Mouse (Mus musculus) limb, embryonic 11.5 days (tissue): ENCODE measurements around the gene Tomm20. TPM values are rescaled to one million over a fixed set of nuclear protein-coding genes. Genes with fewer than 3 reads are reported as not detected.

Experiments used
- ATAC-seq: fragments of 200-750 bp; cut with Nextera tagmentation; 2 replicates; pipeline ENCODE4 v1.8.0; 2017; ENCODE audit warnings: low read depth; ENCODE audit not compliant: insufficient number of reproducible peaks, low FRiP score, low TSS enrichment
- DNase-seq: peaks from one replicate; pipeline ENCODE4 v3.0.0-alpha.2; 2015; ENCODE audit warnings: low spot score
- H3K27ac ChIP-seq: fragments of 300-500 bp; sonication (generic); replicated peaks from 2 replicates; pipeline ENCODE4 v1.5.1; 2014; ENCODE audit warnings: low read depth, mild to moderate bottlenecking, low read length
- H3K27me3 ChIP-seq: fragments of 300-500 bp; sonication (generic); 2 replicates; pipeline ENCODE4 v1.6.1; 2014; ENCODE audit warnings: mild to moderate bottlenecking, low read length, mixed read lengths; ENCODE audit not compliant: control insufficient read depth, insufficient read depth
- H3K36me3 ChIP-seq: fragments of 300-500 bp; sonication (generic); 2 replicates; pipeline ENCODE4 v1.6.1; 2014; ENCODE audit warnings: mild to moderate bottlenecking, low read length, moderate library complexity, mixed read lengths; ENCODE audit not compliant: control insufficient read depth, insufficient read depth
- H3K4me1 ChIP-seq: fragments of 300-500 bp; sonication (generic); 2 replicates; pipeline ENCODE4 v1.6.1; 2014; ENCODE audit warnings: low read length, mixed read lengths; ENCODE audit not compliant: control insufficient read depth, insufficient read depth
- H3K4me2 ChIP-seq: fragments of 300-500 bp; sonication (generic); 2 replicates; pipeline ENCODE4 v1.6.1; 2014; ENCODE audit warnings: low read depth, mild to moderate bottlenecking, moderate library complexity; ENCODE audit not compliant: severe bottlenecking
- H3K4me3 ChIP-seq: fragments of 300-500 bp; sonication (generic); 2 replicates; pipeline ENCODE4 v1.5.1; 2014; ENCODE audit warnings: low read depth, low read length
- H3K9ac ChIP-seq: fragments of 300-500 bp; sonication (generic); 2 replicates; pipeline ENCODE4 v1.6.1; 2014; ENCODE audit warnings: mild to moderate bottlenecking, low read length
- H3K9me3 ChIP-seq: fragments of 300-500 bp; sonication (generic); 2 replicates; pipeline ENCODE4 v1.6.1; 2016; ENCODE audit warnings: low read length; ENCODE audit not compliant: control insufficient read depth
- WGBS: fragments of 180-500 bp; shearing (Covaris S2); extraction: QIAGEN DNeasy Blood & Tissue Kit; methylation state at CpG from one replicate; pipeline ENCODE4 v1.1.7; 2014; 5-methylcytosine and 5-hydroxymethylcytosine counted together
- polyA plus RNA-seq: library from polyadenylated mRNA; unstranded; fragments of >200 nt; fragmentation: Nextera tagmentation; extraction: Ambion mirVana; gene quantifications from 2 replicates; pipeline ENCODE4 v1.2.1, GENCODE M21; 2014

Tomm20 gene
- polyA plus RNA-seq, 1 experiment from 2014 or later: 284 TPM

DNA sequence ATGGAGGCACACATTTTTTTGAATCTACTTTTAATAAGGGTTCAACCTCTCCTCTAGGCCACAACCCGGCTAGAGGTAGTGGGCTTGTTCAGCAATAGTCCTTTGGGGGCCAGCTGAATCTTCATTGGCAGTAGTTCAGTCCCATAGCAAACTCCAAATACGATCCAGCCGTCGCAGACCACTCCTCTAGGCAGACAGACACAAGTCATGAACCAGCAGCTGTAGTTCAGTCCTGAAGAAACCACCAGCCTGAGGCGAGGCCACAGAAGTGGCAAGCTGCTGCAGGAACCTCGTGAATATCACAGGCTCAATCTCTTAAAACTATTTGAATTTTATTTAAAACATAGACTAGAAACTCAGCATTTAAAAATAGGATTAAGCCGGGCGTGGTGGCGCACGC is 32.4 kb upstream of the Tomm20 start:
- 84% methylated on average over 10 of the region's 10 CpGs for WGBS
- H3K4me2 ChIP-seq: no peak overlapping the region
- no peak overlapping the region for H3K27ac ChIP-seq
- no peaks in the 10 kb centered on the region for H3K36me3 ChIP-seq
- H3K27me3 ChIP-seq: no peaks in the 10 kb centered on the region
- no peak for DNase-seq
- H3K4me3 ChIP-seq: no peak overlapping the region
- H3K9me3 ChIP-seq: no peaks in the 10 kb centered on the region
- no peak overlapping the region for H3K9ac ChIP-seq
- no peak for ATAC-seq
- H3K4me1 ChIP-seq: no peaks in the 10 kb centered on the region

DNA sequence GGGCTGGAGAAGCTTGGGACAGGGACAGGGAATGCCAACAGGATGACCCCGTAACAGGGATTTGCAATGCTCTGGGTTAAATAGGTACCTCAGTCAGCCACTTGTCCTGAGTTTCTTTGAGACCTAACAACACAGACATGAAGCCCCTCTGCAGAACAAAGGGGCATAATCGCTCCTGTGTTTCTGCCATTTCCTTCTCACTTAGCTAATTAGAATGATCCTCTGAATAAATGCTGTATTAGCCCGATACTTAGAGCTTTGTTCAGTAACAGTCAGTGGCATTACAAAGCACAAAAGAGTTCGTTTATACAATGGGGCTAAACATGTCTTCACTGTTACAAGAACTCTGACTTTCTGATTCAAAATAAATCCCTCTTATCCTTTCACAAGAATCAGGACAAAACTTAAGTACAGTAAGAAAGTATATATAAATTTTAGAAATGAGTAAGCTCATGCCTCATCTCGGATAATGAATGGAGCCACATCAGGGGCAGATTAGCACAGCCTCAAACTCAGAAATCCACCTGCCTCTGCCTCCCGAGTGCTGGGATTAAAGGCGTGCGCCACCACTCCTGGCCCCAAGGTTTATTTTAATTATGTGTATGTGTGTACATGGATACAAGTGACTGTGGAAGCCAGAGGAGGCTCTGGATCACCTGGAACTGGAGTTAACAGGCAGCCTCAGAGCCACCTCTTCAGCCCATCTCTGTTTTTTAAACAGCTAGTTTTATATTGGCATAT is 31.1 kb upstream of the Tomm20 start:
- WGBS: 75% methylated on average over 8 of the region's 8 CpGs
- Histone ChIP-seq H3K4me1 (no peaks in the 10 kb centered on the region), H3K27ac (no peak overlapping the region), H3K27me3 (no peaks in the 10 kb centered on the region), H3K9me3 (no peaks in the 10 kb centered on the region), H3K4me3 (no peak overlapping the region), H3K9ac (no peak overlapping the region), H3K36me3 (no peaks in the 10 kb centered on the region), H3K4me2 (no peak overlapping the region)
- no peak for ATAC-seq
- no peak for DNase-seq

DNA sequence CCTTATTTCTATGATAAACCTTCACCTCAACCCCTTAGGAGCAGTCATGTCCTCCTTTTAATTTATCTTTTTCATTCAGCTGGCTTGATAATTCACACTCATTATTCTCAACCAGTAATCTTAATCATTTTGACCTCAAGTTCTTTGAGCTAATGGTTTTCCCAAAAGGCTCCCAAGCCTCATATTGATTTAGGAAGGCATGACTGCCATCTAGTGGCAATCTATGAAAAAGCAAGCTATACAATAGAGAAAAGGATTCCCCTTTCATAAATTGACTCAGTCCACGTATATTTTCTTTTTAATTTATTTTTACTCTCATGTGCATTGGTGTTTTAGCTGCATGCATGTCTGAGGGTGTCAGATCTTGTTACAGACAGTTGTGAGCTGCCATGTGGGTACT is 30.1 kb upstream of the Tomm20 start:
- H3K4me2 ChIP-seq: no peak overlapping the region
- H3K4me3 ChIP-seq: no peak overlapping the region
- ATAC-seq (no peak), DNase-seq (no peak)
- no peaks in the 10 kb centered on the region for H3K36me3 ChIP-seq
- WGBS: 32% methylated on average over 1 of the region's 1 CpGs
- no peaks in the 10 kb centered on the region for H3K4me1 ChIP-seq
- H3K9ac ChIP-seq: no peak overlapping the region
- no peak overlapping the region for H3K27ac ChIP-seq
- no peaks in the 10 kb centered on the region for H3K27me3 ChIP-seq
- no peaks in the 10 kb centered on the region for H3K9me3 ChIP-seq

DNA sequence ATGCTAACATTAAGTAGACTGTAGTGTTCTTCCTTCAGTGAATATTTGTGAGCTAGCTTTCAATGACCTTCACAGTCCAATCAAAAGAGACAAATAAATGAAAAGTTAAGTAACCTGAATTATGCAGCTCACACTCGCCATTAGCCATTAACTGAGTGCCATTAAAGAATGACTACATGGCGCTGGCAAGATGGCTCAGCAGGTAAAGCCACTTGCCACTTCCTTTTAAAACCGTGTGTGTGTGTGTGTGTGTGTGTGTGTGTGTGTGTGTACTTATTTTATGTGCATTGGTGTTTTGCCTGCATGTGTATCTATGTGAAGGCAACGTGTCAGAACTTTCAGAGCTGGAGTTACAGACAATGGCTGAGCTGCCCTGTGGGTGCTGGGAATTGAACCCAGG is 28.9 kb upstream of the Tomm20 start:
- 86% methylated on average over 4 of the region's 4 CpGs for WGBS
- Histone ChIP-seq H3K4me1 (peaks cover 4% of the 10 kb centered on the region; the same call in 1 of the 2 replicates), H3K27ac (no peak overlapping the region), H3K4me2 (no peak overlapping the region), H3K9ac (no peak overlapping the region), H3K9me3 (no peaks in the 10 kb centered on the region), H3K4me3 (no peak overlapping the region), H3K36me3 (no peaks in the 10 kb centered on the region), H3K27me3 (no peaks in the 10 kb centered on the region)
- no peak for DNase-seq
- no peak for ATAC-seq

DNA sequence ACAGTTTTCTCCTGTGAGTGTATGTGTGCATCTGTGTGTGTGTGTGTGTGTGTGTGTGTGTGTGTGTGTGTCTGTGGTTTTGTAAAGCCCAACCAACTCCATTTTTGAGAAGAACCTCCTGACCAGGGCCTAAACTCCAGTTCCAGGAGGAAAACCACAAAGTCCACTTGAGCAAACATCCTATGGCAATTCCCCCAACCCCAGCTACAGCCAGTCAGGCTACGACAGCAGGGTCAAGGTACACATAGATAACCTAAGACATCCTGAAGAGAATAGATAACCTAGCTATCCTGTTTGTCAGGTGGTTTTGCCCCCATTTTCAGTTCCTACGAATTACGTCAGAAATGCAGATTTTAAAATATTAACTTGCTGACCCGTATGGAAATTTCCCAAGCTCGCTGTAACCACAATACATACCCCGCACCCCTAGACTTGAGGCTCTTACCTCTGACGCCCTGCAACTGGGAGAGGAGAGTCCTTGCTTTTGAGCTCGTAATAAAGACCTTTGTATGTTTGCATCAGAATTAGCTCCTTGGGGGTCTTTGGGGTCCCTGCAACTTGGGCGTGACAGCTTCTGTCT is 28.1 kb upstream of the Tomm20 start:
- Histone ChIP-seq H3K4me1 (peaks cover 4% of the 10 kb centered on the region; the same call in 1 of the 2 replicates), H3K9me3 (no peaks in the 10 kb centered on the region), H3K27ac (no peak overlapping the region), H3K36me3 (peaks cover under 1% of the 10 kb centered on the region; the same call in 1 of the 2 replicates), H3K4me3 (no peak overlapping the region), H3K9ac (no peak overlapping the region), H3K4me2 (no peak overlapping the region), H3K27me3 (no peaks in the 10 kb centered on the region)
- 85% methylated on average over 9 of the region's 9 CpGs for WGBS
- ATAC-seq (no peak), DNase-seq (no peak)

DNA sequence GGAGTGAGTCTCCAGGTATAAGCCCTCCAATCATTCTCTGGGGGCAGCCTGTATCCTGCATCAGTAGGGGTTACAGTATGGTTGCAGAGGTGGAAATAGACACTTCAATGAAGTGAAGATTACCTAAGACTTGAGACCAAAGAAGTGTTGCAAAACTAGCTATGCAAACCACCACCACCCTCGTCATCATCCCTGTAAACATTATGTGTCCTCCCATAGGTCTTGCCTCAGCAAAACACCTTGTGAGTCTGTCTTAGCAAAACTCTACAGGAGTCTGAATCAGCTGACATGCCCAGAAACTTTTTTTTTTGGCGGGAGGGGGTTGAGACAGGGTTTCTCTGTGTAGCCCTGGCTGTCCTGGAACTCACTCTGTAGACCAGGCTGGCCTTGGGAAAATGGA is 27.0 kb upstream of the Tomm20 start:
- WGBS: 78% methylated on average over 2 of the region's 2 CpGs
- no peak for DNase-seq
- ATAC-seq: no peak

DNA sequence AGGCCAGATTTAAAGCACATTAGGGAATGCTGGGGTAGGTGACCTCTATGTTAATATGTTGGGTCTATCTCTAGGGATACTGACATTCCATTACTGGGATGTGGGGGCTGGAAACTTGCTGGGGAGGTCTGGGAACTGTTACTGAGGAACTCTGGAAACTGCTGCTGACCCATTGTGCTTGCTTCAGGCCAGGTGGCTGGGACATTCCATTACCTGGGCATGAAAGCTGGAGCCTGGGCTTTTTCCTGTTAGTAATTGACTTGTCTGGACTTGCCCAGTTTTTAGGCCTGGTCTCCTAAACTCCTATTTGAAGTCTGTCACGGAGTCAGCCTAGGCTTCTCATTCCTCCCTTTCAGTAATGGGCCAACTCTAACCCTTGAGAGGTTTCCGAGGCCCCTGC is 26.5 kb upstream of the Tomm20 start:
- no peak for DNase-seq
- H3K9ac ChIP-seq: no peak overlapping the region
- 74% methylated on average over 2 of the region's 2 CpGs for WGBS

More for the DNA sequence above, 27.0 kb upstream of the Tomm20 start:
- peaks cover 2% of the 10 kb centered on the region; the same call in 1 of the 2 replicates for H3K36me3 ChIP-seq
- no peak overlapping the region for H3K4me3 ChIP-seq
- H3K9ac ChIP-seq: no peak overlapping the region
- H3K27me3 ChIP-seq: no peaks in the 10 kb centered on the region
- no peaks in the 10 kb centered on the region for H3K9me3 ChIP-seq
- peaks cover 4% of the 10 kb centered on the region; the same call in 1 of the 2 replicates for H3K4me1 ChIP-seq
- no peak overlapping the region for H3K27ac ChIP-seq
- H3K4me2 ChIP-seq: no peak overlapping the region

DNA sequence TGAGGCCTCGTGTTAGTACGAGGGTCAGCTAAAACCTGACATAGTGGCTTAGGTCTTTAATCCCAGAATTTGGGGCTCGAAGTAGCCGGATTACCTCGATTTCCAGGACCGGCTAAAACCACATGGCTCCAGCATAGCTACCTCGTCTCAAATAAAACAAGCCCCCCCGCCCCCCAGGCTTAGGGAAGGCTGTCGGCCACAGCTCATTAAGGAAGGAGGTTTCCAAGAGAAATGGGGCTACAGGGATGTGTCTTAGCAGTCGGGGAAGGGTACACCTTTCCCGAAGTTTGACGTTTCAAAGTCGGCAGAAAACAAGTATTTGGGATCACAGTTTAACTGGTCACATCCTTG is 25.6 kb upstream of the Tomm20 start:
- 9% methylated on average over 13 of the region's 13 CpGs for WGBS
- peaks cover 2% of the 10 kb centered on the region; the same call in 1 of the 2 replicates for H3K36me3 ChIP-seq
- no peak for DNase-seq
- H3K4me3 ChIP-seq: peak overlapping the region; percentile 97
- no peaks in the 10 kb centered on the region for H3K9me3 ChIP-seq
- H3K4me2 ChIP-seq: peak overlapping the region; percentile 78
- no peaks in the 10 kb centered on the region for H3K27me3 ChIP-seq
- peaks cover 4% of the 10 kb centered on the region; the same call in 1 of the 2 replicates for H3K4me1 ChIP-seq
- no peak overlapping the region; the same call in 1 of the 2 replicates for H3K27ac ChIP-seq
- peak overlapping the region; percentile 58 for H3K9ac ChIP-seq
- peak; percentile 60 for ATAC-seq

More for the DNA sequence above, 26.5 kb upstream of the Tomm20 start:
- H3K27ac ChIP-seq: no peak overlapping the region
- H3K4me3 ChIP-seq: no peak overlapping the region
- H3K4me2 ChIP-seq: no peak overlapping the region
- H3K36me3 ChIP-seq: peaks cover 2% of the 10 kb centered on the region; the same call in 1 of the 2 replicates
- H3K4me1 ChIP-seq: peaks cover 4% of the 10 kb centered on the region; the same call in 1 of the 2 replicates
- ATAC-seq: no peak
- no peaks in the 10 kb centered on the region for H3K27me3 ChIP-seq
- H3K9me3 ChIP-seq: no peaks in the 10 kb centered on the region
